Mouse (Mus musculus) brain, adult 2 months (tissue): Measurements from ENCODE around the gene Mosmo.

ENCODE experiments used
- DNase-seq: peaks from one replicate; pipeline ENCODE4 v3.0.0; 2011; ENCODE audit warnings: low read depth, low spot score

Gene Mosmo

DNA sequence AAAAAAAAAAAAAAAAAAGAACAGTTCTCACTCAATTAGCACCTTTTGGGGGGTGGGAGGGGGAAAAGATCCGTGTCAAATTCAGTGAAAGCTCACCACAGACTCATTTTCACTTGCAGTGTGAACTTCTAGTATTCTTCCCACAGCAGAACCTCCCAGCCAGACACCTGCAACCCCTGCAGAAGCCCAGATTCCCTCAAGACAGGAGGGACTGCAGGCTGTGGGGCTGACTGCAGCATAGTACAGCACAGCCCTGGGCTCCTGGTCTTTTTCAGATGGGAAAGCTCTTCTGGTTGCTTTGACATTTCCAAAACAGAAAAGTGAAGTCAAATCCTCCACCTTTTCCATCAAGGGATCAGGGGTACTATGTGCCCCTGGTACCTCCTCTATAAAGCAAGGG lies 90.0 kb downstream of the Mosmo start:
- DNase-seq = no peak

DNA sequence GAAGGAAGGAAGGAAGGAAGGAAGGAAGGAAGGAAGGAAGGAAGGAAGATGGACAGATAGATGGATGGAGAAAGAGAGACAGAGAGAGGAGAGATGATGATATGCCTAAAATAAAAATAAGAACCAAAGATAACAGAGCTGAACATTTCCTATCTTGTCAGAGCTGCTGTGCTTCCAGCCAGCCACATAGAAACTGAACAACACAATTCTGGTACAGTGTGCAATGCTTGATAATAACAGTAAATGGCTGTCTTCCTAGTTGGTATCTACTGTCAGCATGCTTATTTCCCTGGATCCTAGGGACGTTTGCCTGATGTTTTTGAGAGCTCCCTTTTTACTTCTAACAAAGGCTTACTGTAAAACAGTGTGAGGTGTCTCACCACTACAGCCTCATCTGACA lies 94.0 kb downstream of the Mosmo start:
- DNase-seq = no peak

DNA sequence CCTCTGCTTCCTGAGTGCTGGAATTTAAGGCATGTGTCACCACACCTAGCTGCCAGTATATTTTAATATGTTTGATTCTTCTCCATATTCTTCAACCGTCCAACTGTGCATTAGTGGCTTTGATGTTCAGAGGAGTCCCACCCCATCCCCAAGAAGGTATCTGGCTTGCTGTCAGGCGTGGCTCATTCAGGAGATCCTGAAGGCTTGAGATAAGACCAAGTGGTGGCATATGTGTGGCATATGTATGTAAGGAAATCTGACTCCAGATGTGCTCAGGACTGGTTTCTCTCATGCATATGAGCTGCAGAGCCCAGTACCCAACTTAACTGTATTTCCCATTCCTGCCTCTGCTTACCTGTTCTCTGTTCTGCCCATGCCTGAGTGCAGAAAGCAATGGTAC lies 100.6 kb downstream of the Mosmo start:
- no peak for DNase-seq
